Mouse (Mus musculus): ENCODE data around the gene Wipi1.

DNA sequence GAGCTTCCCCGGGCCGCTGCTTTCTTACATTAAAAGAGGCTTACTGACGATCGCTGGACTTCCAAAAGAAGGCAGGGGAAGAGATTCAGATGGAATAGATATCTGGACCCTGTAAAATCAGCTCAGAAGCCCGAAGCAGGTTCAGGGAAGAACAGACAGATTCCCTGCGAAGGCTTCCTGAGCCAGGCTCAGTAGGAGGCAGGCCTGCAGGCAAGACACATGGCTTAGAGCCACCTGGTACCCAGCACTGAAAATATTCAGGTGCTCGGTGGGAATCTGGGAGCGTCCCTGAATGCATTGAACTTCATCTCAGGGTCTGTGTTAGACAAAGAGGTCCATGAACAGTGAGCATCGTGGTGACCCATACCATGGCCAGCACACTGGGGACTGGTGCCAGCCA lies 31.8 kb downstream of the Wipi1 start:
- TF ChIP-seq POLR2AphosphoS2 (IDR thresholded peaks at IDR 0.05; ENCODE audit: insufficient read length, low read depth) (no peak), MYOG (IDR thresholded peaks at IDR 0.05; ENCODE audit: control insufficient read depth in 1 of 3, insufficient read depth in 1 of 3, insufficient read length in 2 of 3, low read depth in 2 of 3) (no peak), POLR2A (IDR thresholded peaks at IDR 0.05; ENCODE audit: insufficient read length, low read depth) (no peak), USF1 (IDR thresholded peaks at IDR 0.05; ENCODE audit: low read depth) (no peak), MAX (IDR thresholded peaks at IDR 0.05; ENCODE audit: low read depth) (no peak), TCF12 (IDR thresholded peaks at IDR 0.05; ENCODE audit: insufficient read depth, poor library complexity, severe bottlenecking) (no peak), E2F4 (IDR thresholded peaks at IDR 0.05; ENCODE audit: insufficient read depth) (no peak), SRF (IDR thresholded peaks at IDR 0.05; ENCODE audit: control insufficient read depth, insufficient read length, low read depth) (no peak), CEBPB (IDR thresholded peaks at IDR 0.05; ENCODE audit: insufficient read depth, poor library complexity, severe bottlenecking) (no peak), MYOD1 (IDR thresholded peaks at IDR 0.05; ENCODE audit: control insufficient read depth in 1 of 3, insufficient read length in 2 of 3, low read depth in 2 of 3) (no peak), REST (IDR thresholded peaks at IDR 0.05; ENCODE audit: insufficient read depth, insufficient read length) (no peak), TCF3 (IDR thresholded peaks at IDR 0.05; ENCODE audit: insufficient read length, low read depth) (no peak)
